Mouse (Mus musculus) hindlimb bud, embryonic 11.5 days (tissue): Measurements from ENCODE around the gene Clec4e.
"Not testable (repeated sequence)": the region's sequence is repeated elsewhere in the genome, so short reads cannot be mapped to it uniquely, and the experiment has no call there.

ENCODE experiments used
- DNase-seq: peaks from one replicate; pipeline ENCODE4 v3.0.0-alpha.2; 2012; ENCODE audit warnings: low read depth, low spot score; ENCODE audit errors: extremely low spot score

Clec4e gene

GRCm38 (mm10) chr6:123289753-123290152 lies at the start of gene Clec4e:
Gene Clec4e, minus strand, starts transcription at chr6:123289870.
- DNase-seq: no peak

GRCm38 (mm10) chr6:123332503-123332902 lies 42.8 kb upstream of the Clec4e start:
- no peak for DNase-seq

- no peak for DNase-seq
These were observed 18.4 kb upstream of the Clec4e start, which contains the start of gene Vmn2r19 for GRCm38 (mm10) chr6:123308033-123308432. Gene Vmn2r19, plus strand, starts transcription at chr6:123308333.

- DNase-seq: not testable (repeated sequence)
These were observed 16.6 kb upstream of the Clec4e start for GRCm38 (mm10) chr6:123306315-123306714.

GRCm38 (mm10) chr6:123296687-123297086 lies 7.0 kb upstream of the Clec4e start:
- no peak for DNase-seq

GRCm38 (mm10) chr6:123293509-123293908 lies 3.8 kb upstream of the Clec4e start:
- not testable (repeated sequence) for DNase-seq

- DNase-seq: no peak
These were observed 3.2 kb upstream of the Clec4e start for GRCm38 (mm10) chr6:123292751-123293400.

GRCm38 (mm10) chr6:123288931-123289330 lies 739 bp downstream of the Clec4e start:
- DNase-seq: no peak

GRCm38 (mm10) chr6:123286311-123286710 lies 3.4 kb downstream of the Clec4e start:
- DNase-seq: no peak

GRCm38 (mm10) chr6:123279443-123279842 lies 10.2 kb downstream of the Clec4e start:
- DNase-seq: no peak

- no peak for DNase-seq
These were observed 22.7 kb downstream of the Clec4e start for GRCm38 (mm10) chr6:123266945-123267344.

GRCm38 (mm10) chr6:123265809-123266208 lies 23.9 kb downstream of the Clec4e start:
- DNase-seq: no peak

GRCm38 (mm10) chr6:123264194-123264593 lies 25.5 kb downstream of the Clec4e start:
- DNase-seq: no peak

GRCm38 (mm10) chr6:123261555-123262161 lies 28.0 kb downstream of the Clec4e start, which contains the start of gene Clec4d:
Gene Clec4d, plus strand, starts transcription at chr6:123262111.
- no peak for DNase-seq

- no peak for DNase-seq
These were observed 28.8 kb downstream of the Clec4e start for GRCm38 (mm10) chr6:123260868-123261267.

GRCm38 (mm10) chr6:123259889-123260603 lies 29.6 kb downstream of the Clec4e start:
- DNase-seq: no peak

- DNase-seq: no peak
These were observed 30.7 kb downstream of the Clec4e start for GRCm38 (mm10) chr6:123258946-123259345.

GRCm38 (mm10) chr6:123252735-123253134 lies 36.9 kb downstream of the Clec4e start:
- DNase-seq: no peak

GRCm38 (mm10) chr6:123248862-123249261 lies 40.8 kb downstream of the Clec4e start:
- DNase-seq: not testable (repeated sequence)

GRCm38 (mm10) chr6:123244201-123244600 lies 45.5 kb downstream of the Clec4e start:
- no peak for DNase-seq

GRCm38 (mm10) chr6:123237582-123237981 lies 52.1 kb downstream of the Clec4e start:
- no peak for DNase-seq
